Mouse (Mus musculus) megakaryocyte progenitor cell, adult 5-6 weeks (primary cell): ENCODE data around the gene Cryaa. TPM values are rescaled to one million over a fixed set of nuclear protein-coding genes. Genes with fewer than 3 reads are reported as not detected.

Experiments used
- ATAC-seq: replicated peaks from 2 replicates; pipeline ENCODE4 v1.8.0; 2016; ENCODE audit warnings: mild to moderate bottlenecking, moderate TSS enrichment, inconsistent platforms; ENCODE audit not compliant: poor library complexity
- total RNA-seq, 2 experiments: library from RNA; stranded (forward) in 1 of 2; stranded (reverse) in 1 of 2; fragments of 157-497, 149-512 nt in 1 of 2; fragments of 200-1000 nt in 1 of 2; gene quantifications; 2 replicates each; pipeline versions ENCODE4 v1.2.3 to v1.2.4; 2015 to 2017

Gene Cryaa
- total RNA-seq (2015) (not detected in 2 replicates), total RNA-seq (2017) (not detected in 2 replicates)

DNA sequence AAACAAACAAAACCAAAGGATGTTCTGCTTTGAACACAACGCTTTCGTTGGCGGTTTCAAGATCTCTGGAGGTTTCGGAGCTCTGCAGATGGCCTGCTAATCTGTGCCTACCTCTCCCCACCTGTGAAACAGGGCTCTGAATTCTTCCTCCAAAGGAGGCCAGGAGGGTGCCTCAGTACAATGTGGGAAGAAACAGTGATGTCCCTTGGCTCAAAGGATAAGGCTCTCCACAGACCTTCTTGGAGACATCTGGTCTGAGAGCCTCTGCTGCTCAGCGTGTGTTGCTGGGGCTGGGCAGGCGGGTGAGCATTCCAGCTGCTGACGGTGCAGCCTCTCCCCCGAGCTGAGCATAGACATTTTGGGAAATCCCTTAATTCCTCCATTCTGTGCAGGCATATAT lies at the start of gene Cryaa:
Gene Cryaa, plus strand, starts transcription at position 301 of the 400 bp plus-strand sequence.
- no peak for ATAC-seq

DNA sequence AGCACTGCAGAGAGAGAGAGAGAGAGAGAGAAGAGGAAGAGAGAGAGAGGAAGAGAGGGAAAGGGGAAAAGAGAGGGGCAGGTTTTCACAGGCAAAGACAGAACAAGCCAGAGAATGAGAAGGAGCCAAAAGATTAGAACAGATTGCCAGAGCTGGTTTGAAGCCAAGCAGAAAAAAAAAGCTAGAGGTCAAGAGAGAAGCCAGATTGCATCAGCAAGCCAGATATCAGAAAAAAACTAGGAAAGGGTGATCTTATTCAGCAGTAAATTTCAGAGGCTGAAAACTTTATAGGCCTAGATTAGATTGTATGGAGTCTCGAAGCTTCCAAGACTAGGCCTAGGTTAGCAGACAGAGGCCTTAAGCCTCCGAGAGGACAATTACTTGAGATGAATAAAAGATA lies 49.6 kb upstream of the Cryaa start:
- no peak for ATAC-seq

DNA sequence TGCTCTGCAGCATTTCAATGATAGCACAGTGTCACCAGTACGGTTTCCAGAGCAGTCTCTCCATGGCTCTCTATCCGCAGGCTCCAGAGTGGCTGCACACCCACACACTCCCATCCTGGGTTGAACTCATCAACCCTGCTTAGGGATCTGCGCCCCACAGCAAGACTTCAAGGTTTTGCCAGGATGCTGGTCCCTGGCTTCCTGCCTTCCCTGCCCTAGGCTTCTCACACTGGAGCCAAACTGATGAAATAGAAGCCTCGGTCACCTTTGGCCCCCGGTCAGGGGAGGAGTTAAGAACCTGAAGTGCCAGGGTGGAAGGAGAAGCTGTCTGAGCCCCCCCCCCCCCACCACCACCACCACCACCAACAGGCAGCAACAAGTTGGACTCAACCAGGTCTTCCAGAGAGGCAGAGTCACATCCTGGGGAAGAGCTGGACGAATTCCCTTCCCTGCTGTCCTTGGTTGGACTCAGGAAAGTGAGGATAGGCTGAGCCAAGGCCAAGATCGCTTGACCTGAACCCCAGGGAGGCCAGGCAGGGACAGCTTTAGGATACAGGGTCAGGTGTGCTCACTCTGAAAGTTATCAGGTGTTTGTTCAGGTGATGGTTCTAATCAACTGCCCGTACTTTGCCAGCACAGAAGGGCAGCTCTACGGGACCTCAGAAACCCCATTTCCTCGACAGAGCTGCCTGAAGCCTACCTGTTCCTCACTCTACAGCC lies 46.4 kb upstream of the Cryaa start:
- no peak for ATAC-seq

DNA sequence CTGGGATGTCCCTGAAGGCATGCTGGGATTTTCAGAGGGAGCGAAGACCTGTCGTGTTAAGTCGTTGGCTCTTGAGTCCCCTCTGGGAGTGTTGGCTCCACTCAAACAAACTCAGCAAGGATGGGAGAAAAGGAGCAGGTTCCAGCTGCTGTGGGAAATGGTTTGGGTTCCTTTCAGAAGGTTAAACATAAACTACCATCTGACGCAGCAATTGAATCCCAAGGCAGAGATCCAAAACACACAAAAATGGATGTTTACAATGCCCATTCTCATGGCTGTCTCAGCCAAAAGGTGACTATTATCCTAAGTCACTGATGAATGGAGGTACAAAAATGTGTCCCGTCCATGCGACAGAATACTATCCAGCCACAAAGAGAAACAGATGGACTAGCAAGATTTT lies 44.6 kb upstream of the Cryaa start:
- no peak for ATAC-seq

DNA sequence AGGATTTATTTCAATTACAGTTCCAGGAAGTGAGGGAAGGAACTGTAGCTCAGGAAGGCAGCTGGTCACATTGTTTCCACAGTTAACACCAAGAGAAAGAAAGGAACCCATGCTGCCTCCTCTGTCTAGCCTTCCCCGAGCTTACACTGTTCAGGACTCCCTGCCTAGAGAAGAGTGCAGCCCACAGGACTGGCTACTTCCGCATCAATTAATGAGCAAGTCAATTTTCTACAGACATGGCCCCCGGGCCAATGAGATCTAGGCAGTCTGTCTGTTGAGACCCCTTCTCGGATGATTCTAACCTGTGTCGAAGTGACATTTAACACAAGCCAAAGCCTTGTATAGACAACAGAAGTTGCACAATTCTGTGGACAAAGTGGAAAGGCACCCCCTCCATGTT lies 42.7 kb upstream of the Cryaa start:
- no peak for ATAC-seq

DNA sequence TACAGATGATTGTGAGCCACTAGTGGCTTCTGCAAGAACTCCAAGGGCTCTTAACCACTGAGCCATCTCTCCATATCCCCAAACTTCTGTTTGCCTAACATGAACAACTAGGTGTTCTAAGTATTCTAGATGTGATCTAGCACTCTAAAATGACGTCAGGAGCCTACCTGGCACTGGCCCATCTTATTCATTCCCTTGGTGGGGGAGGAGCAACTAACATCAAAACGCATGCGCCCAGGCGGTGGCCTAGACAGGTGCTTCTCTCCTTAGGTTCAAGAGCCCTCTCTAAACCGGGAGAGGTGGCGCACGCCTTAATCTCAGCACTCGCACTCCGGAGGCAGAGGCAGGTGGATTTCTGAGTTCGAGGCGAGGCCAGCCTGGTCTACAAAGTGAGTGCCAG lies 41.8 kb upstream of the Cryaa start:
- ATAC-seq: no peak

DNA sequence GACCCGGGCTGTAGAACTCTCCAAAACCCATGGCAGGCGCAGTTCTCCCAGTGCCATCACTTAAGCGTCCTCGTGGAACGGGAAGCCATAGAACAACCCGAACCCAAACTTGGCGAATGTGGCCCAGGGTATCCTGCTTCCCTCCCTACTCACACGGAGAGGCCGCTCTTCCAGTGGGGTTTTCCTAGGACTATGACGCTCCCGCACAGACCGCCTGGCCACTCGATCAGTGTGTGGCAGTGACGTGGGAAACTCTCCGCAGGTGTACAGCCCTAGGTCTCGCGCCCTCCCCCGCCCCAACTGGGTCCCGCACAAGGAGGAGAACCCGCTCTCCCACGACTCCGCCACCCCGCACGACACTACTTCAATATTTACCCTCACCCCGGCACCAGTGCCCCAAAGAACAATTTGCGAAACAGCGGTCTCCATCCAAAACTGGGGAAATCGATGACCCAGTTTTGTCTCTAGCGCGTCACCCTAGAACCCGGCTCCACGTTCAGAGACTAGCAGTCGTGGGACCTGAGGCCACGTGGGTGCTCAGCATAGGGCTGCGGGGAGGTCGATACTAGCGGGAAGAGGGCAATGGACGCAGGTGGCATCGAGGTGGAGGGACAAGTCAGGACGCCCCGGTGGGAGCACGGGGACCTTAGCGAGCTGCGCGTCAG lies 41.2 kb upstream of the Cryaa start:
- 0 out of 2 replicates have a peak, but pooled peaks have one; percentile 4 for ATAC-seq

DNA sequence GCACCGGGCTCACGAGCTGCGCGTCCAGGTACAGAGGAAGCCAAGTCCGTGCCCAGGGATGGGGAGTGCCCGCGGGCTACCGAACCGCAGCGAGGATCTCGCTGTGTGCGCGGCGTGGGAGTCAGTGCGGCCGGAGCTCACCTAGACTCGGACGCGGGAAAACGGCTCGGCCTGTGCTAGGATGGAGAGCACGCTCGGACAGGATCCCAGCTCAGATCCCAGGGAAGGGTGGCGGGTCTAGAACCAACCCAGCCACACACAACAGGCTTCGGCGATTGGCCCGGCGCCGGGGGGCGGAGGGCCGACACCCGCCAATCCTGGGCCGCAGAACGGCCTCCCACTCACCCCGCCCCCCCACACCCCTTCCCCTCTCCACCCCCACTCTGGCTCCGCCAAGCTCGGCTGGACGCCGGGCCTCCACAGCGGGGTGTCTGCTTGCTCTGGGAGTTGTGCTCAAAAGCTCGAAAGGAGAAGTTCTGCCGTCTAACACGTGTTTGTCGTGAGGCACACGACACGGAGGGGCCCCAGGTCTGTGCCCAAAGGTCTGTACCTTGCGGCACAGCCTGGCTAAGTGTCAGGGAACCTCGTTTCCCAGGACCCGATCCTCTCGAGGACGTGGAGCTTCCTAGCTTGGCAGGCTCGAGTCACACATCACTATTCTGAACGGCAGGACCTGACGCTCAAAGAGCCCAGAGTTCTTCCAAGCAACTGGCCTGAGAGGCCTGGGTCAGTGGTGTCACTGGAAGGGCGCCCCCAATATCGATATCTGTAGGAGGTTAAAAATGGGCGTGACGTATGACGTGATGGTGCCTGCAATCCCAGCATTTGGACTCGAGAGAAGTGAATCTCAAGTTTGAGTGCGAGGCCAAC lies 40.4 kb upstream of the Cryaa start, which contains the start of gene Cbs:
Gene Cbs, minus strand, starts transcription at position 297 of the 870 bp plus-strand sequence.
- ATAC-seq: peak; percentile 62

DNA sequence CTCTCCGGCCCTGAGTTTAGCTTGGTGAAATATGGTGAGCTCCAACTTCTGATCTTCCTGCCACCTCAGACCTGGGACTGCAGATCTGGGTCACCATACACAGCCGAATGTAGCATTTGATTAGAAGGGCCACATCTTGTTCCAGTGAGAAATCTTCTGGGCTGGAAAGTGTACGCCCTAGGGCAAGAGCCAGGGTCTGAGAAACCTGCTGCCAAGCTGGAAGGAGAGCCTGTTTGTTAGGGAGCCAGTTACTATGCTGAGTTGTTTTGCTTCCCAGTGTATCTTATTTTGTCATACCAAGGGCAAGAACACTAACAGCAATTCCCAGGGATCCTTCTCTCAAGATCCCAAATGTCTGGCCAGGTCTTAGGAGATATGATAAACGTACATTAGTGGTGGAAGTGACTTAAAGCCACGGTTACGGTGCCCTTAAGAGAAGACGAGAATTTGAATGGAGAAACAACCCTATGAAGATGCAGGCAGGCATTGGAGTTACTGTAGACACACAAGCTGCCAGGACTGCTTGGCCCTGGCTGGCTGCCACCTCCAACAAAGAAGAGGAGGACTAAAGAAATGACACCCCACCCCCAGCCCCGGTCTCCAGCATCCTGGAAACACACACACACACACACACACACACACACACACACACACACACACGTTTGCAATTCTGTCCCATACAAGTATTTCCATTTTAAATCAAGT lies 39.6 kb upstream of the Cryaa start:
- no peak for ATAC-seq

DNA sequence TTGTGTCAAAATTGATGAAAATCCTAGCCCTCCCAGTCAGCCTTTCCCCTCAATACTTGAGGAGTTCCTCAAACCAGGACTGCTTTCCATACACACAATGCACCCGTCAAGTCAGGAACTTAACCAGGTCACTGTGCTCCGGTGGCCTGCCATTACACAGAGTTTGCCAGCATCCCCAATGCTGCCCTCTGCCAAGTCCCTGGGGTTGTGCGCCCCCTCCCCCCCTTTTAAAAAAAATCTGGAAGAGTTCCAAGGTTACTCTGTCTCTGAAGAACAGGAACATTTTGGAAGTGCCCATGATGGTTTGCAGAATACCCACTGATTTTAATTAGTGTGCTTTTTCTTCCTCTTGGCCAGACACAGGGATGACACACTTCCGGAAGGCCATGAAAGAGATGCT lies 38.0 kb upstream of the Cryaa start:
- ATAC-seq: no peak

DNA sequence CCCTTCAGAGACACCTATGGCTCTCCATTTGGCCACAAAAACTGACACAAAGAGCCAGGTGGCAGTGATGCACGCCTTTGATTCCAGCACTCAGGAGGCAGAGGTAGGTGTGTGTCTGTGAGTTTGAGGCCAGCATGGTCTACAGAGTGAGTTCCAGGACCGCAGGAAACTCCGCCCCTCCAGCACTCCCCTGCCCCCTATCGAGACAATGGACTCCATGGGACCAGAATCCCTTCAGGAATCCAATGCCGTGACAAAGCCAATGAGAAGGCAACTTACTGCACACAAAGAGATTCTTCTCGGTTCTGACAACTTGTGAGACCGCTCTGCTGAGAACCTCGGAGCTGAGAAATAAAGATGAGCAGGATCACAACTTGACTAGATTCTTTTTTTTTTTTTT lies 35.3 kb upstream of the Cryaa start:
- ATAC-seq: no peak

DNA sequence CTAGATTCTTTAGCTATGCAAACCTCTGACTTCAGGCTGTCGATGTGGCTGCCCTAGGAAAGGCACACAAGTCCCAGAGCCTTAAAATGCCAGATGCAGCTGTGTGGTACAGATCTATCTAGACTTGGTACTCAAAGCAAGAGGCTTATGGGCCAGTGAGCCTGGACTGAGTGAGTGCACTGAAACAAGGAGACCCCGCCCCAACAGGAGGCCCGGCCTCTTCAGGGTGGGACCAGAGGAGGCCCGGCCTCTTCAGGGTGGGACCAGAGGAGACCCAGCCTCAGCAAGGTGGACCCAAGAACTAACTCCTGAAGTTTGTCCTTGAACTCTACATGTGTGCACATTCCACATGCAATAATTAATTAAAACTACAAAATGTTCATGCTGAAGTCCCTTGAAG lies 34.7 kb upstream of the Cryaa start:
- ATAC-seq: no peak

DNA sequence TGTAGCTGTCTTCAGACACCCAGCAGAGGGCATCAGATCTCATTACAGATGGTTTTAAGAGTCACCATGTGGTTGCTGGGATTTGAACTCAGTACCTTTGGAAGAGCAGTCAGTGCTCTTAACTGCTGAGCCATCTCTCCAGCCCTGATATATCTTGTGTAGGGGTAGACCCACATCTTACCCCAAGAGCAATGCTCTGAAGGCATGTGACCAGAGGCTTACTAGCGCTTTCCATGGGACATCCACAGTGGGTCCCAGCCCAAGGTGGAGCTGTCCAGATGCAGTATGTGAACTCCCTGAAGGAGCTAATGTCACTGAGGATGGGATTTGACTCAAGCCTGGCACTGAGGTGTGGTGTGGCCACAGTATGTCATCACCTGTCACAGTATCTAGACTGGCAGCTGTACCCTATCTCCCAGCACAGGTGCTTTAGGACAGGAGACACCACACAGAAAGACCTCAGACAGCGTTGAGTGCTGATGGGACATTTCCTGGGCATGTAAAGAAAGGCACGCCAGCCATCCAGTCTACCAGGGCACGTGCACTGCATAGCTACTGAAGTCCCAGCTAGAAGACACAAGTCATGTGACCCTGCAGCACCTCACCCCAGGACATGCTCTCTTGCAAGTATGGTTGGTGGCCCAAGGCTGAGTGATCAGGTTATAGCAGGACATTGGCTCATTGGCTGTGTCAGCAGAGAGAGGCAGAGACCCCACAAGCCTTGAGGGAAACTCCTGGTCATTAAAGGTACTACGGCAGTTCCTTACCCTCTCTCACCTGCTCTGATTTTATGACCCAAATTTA lies 31.2 kb upstream of the Cryaa start:
- ATAC-seq: peak; percentile 44

DNA sequence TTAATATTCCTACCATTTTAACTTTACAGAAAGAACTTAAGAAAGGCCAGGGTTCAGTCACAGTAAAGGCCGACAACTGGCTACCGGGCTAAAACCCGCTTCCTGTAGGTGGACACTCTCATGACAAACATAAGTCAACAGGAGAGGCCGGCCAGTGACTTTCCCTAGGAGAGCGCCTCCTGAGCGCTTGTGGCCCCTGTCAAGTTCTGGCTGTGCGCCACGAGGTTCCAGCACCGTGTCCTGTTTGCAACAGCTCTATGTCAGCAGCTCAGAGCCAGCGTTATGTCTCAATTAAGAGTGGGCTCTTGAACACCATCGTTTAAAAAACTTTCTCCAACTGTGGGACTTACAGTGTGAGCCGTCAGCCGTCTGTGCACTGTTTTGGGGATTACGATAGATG lies 25.5 kb upstream of the Cryaa start:
- no peak for ATAC-seq

DNA sequence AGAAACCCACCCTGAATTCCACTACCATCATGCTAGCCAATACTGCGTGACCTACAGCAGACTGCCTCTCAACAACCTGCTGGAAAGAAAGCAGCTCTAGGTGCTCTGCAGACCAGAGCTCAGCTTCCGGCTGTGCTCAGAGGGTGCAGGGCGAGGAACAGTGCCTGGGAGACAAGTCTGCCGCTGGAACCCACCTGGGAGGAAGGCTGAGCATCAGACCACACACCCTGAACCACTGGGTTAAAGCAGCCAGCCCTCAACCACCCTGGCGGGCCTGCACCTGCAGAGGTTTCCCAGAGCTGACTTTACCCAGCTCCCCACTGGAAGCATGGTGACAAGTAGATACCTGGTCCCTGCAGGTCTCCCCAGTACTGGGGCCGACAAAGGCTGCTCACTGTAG lies 24.3 kb upstream of the Cryaa start:
- ATAC-seq: no peak

DNA sequence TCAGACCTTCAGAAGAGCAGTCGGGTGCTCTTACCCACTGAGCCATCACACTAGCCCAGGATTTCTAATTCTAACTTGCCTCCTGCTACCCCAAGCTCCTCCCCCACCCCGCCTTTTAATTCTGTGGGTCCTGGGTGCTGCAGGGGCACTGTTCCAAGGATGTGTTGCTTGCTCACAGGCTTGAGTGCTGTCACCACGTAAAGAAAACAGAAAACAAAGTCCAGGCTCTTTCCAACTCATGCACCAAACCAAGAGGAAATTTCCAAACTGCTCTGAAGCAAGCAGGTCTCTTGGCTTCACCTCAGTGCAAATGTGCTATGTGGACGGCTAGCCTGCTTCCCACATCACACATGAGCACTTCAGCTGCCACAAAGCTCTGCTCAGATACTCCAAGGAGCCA lies 22.2 kb upstream of the Cryaa start:
- ATAC-seq: no peak

DNA sequence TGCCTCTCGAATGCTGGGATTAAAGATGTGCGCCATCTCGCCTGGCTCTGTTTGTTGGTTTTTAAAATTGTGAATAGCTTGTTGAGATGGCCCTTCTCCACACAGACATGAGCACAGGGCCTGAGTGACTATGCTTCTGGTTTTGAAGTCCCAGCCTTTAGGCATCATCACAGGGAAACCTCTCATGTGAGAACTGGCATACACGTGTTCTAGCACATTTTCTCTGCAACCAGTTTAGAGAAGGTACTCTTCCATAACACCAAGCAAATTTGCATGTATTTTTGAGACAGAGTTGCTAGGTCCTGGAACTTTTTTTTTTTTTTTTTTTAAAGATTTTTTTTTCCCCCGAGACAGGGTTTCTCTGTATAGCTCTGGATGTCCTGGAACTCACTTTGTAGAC lies 20.9 kb upstream of the Cryaa start:
- no peak for ATAC-seq

DNA sequence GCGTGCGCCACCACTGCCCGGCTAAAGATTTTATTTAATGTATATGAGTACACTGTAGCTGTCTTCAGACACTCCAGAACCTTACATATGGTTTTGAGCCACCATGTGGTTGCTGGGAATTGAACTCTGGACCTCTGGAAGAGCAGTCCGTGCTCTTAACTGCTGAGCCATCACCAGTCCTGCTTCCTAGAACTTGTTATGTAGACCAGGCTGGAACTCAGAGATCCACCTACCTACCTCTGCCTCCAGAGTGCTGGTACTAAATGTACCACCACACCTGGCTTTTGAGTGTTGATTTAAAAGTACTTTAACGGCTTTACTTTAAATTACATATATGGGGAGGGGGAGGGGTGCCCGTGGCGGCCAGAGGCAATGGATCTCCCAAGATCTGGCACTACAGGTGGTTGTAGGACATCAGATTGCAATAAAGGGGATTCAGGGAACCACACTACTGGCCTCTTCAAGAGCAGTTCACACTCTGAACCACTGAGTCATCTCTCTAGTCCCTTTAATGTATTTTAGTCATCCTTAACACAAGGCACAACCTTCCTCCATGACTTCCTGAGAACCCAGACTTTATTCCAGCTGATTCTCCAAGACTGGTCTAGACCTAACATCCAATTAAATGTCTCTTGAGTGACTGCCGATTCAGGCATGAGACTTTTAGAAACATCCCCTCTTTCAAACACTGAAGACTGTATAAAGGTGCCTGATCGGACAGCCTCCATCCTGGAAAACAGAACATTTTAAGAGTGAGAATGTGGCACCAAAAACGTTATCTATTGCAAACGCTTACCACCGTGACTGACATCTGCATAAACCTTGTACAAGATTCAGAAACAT lies 20.2 kb upstream of the Cryaa start:
- no peak for ATAC-seq

DNA sequence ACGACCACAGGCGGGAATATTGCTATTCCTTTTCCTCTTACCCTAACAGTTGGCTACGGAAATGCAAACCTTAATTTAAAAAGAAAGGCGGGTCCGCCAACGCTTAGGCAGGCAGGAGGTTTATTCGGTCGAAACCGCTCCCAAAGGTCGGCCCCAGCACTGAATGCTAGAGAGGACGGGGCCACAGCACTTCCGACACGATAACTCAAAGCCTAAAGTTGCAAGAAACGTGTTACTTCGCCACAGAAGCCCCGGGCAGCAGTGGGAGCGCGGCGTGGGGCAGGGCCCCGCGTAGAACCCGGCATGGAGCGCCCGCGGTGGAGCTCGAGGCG lies 19.5 kb upstream of the Cryaa start:
- ATAC-seq: no peak
